Comparison of ENCODE assay signal across 10 mouse cellular contexts in the genomic region with DNA sequence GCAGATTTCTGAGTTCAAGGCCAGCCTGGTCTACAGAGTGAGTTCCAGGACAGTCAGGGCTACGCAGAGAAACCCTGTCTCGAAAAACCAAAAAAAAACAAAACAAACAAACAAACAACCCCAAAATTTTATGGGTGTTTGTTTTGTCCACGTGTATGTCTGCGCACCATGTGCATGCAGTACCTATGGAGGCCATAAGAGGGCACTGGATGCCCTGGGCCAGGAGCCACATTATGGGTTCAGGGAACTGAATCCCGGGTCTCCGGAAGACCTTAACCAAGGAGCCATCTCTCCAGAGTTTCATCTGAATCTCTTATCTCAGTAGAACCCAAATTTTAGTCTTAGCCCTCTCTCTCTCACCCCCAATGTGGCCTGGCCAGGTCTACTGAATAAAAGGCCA. TPM values are rescaled to one million over a fixed set of nuclear protein-coding genes. Genes with fewer than 3 reads are reported as not detected.
DNase-seq lines count a peak whose midpoint lies in the region; ATAC-seq and TF ChIP-seq lines count a peak whose summit lies in the region.
"Had no signal": no experiment of that assay in that cellular context is flagged by ENCODE, and none has a peak within 500 bp of the region (broad histone marks: within the 10 kb centered on the region; RNA-seq: fewer than 3 reads in every experiment).

No protein-coding gene starts in this region.

- H3K4me1 ChIP-seq in kidney, postnatal 0 days (replicated peaks; ENCODE audit: insufficient read depth, low read length) = no peaks in the 10 kb centered on the region
- no peaks in the 10 kb centered on the region for H3K4me1 ChIP-seq in kidney, embryonic 16.5 days (ENCODE audit: insufficient read depth, low read length)
- no peaks in the 10 kb centered on the region for H3K4me1 ChIP-seq in CH12.LX (ENCODE audit: control insufficient read depth in 1 of 2, insufficient read depth in 2 of 2)
- H3K4me1 ChIP-seq in bone marrow, adult 2 months (ENCODE audit: control insufficient read depth, insufficient read depth, low read length) = no peaks in the 10 kb centered on the region; the same call in 1 of the 2 replicates
- peaks cover 22% of the 10 kb centered on the region for H3K4me1 ChIP-seq in liver, embryonic 15.5 days (replicated peaks)

- no peak for TF ChIP-seq EP300 in CH12.LX (IDR thresholded peaks at IDR 0.05; ENCODE audit: low read length)

- H3K4me2 ChIP-seq in kidney, postnatal 0 days (ENCODE audit: low read length) = no peak overlapping the region
- H3K4me2 ChIP-seq in kidney, embryonic 16.5 days (replicated peaks; ENCODE audit: low read depth, low read length) = no peak overlapping the region
- H3K4me2 ChIP-seq in CH12.LX (ENCODE audit: insufficient read depth, low read depth, poor library complexity, severe bottlenecking) = no peak overlapping the region
- no peak overlapping the region for H3K4me2 ChIP-seq in liver, embryonic 15.5 days

- no peak for TF ChIP-seq POLR2A in CH12.LX (IDR thresholded peaks at IDR 0.05; ENCODE audit: low read depth, low read length)
- no peak for TF ChIP-seq POLR2A in bone marrow, adult 2 months (IDR thresholded peaks at IDR 0.05; ENCODE audit: borderline replicate concordance, control insufficient read depth, low read depth, low read length)

- 84% methylated on average over 6 of the region's 6 CpGs for WGBS in kidney, postnatal 0 days
- WGBS in kidney, embryonic 16.5 days = 86% methylated on average over 6 of the region's 6 CpGs
- 76% methylated on average over 6 of the region's 6 CpGs for WGBS in bone marrow, adult 2 months
- 71% methylated on average over 6 of the region's 6 CpGs for WGBS in liver, embryonic 15.5 days (ENCODE audit: insufficient replicate concordance)

- H3K27me3 ChIP-seq in kidney, postnatal 0 days (ENCODE audit: insufficient read depth, low read length) = no peaks in the 10 kb centered on the region
- H3K27me3 ChIP-seq in kidney, embryonic 16.5 days (ENCODE audit: insufficient read depth, low read length) = no peaks in the 10 kb centered on the region
- no peaks in the 10 kb centered on the region for H3K27me3 ChIP-seq in CH12.LX (replicated peaks)
- no peaks in the 10 kb centered on the region for H3K27me3 ChIP-seq in liver, embryonic 15.5 days

- dilution Hi-C loops in CH12.LX (cut with MboI; ENCODE audit: extremely low pct_ligation_motif_present, extremely low pct_unique_long_range_greater_than_20kb, low sequenced_read_pairs) = no loop called here

- TF ChIP-seq RAD21 in CH12.LX (IDR thresholded peaks at IDR 0.05; ENCODE audit: low read depth, low read length) = peak; percentile 55

- intact Hi-C loops in gastrocnemius, postnatal 14 days (cut with DNase I; ENCODE audit: low total_unique reads) = loop anchor here (10.0 kb wide), 1 partner anchor 101 kb away; no protein-coding TSS in a partner anchor

- no peak overlapping the region for H3K4me3 ChIP-seq in kidney, postnatal 0 days (replicated peaks; ENCODE audit: low read depth, low read length)
- H3K4me3 ChIP-seq in kidney, embryonic 16.5 days (ENCODE audit: low read length) = no peak overlapping the region
- H3K4me3 ChIP-seq in CH12.LX (replicated peaks in 1 of 3; ENCODE audit: low read depth in 2 of 3, low read length in 2 of 3, poor library complexity in 1 of 3) = no peak overlapping the region
- no peak overlapping the region for H3K4me3 ChIP-seq in bone marrow, adult 2 months (replicated peaks; ENCODE audit: control insufficient read depth, low read depth, low read length)
- H3K4me3 ChIP-seq in liver, embryonic 15.5 days (replicated peaks) = no peak overlapping the region

- DNase-seq in kidney, postnatal 0 days (ENCODE audit: low spot score) = no peak
- no peak for DNase-seq in CH12.LX (ENCODE audit: extremely low read depth)
- DNase-seq in gastrocnemius, postnatal 14 days = no peak
- DNase-seq in frontal cortex, postnatal 36 days (ENCODE audit: low spot score in 2 of 2) = no peak
- DNase-seq in urinary bladder, postnatal 14 days (ENCODE audit: low spot score) = no peak

- in situ Hi-C loops in CH12.LX (cut with MboI; ENCODE audit: low pct_ligation_motif_present, low pct_unique_long_range_greater_than_20kb, low sequenced_read_pairs) = no loop called here

- no peaks in the 10 kb centered on the region for H3K36me3 ChIP-seq in kidney, postnatal 0 days (ENCODE audit: insufficient read depth, low read length)
- no peaks in the 10 kb centered on the region for H3K36me3 ChIP-seq in kidney, embryonic 16.5 days (ENCODE audit: insufficient read depth, low read length)
- H3K36me3 ChIP-seq in CH12.LX (replicated peaks in 1 of 2; ENCODE audit: control insufficient read depth in 1 of 2, insufficient read depth in 1 of 2, low read length in 1 of 2) = no peaks in the 10 kb centered on the region
- H3K36me3 ChIP-seq in liver, embryonic 15.5 days (replicated peaks) = no peaks in the 10 kb centered on the region

- ATAC-seq in kidney, postnatal 0 days (replicated peaks; ENCODE audit: low FRiP score, low read depth) = no peak
- no peak for ATAC-seq in kidney, embryonic 16.5 days (ENCODE audit: low FRiP score, low TSS enrichment)
- ATAC-seq in liver, embryonic 15.5 days (ENCODE audit: insufficient read depth) = no peak
- ATAC-seq: forebrain, embryonic 14.5 days had no signal

- TF ChIP-seq CTCF in kidney, postnatal 0 days (IDR thresholded peaks at IDR 0.05; ENCODE audit: low read depth) = peak; percentile 48
- peak; percentile 32 to 58; a peak in 3 of 4 replicates for TF ChIP-seq CTCF in CH12.LX (conservative IDR thresholded peaks at IDR 0.05 in 1 of 2, IDR thresholded peaks at IDR 0.05 in 1 of 2; ENCODE audit: low read depth in 2 of 2, low read length in 2 of 2)
- peak; percentile 79 for TF ChIP-seq CTCF in bone marrow, adult 2 months (IDR thresholded peaks at IDR 0.05; ENCODE audit: control insufficient read depth, insufficient read depth, low read length)

- H3K9ac ChIP-seq in kidney, postnatal 0 days (ENCODE audit: low read depth, low read length) = no peak overlapping the region
- H3K9ac ChIP-seq in kidney, embryonic 16.5 days (replicated peaks; ENCODE audit: low read length) = no peak overlapping the region
- H3K9ac ChIP-seq in CH12.LX (ENCODE audit: insufficient read depth, low read depth) = no peak overlapping the region
- no peak overlapping the region for H3K9ac ChIP-seq in liver, embryonic 15.5 days

- no peak overlapping the region for H3K27ac ChIP-seq in kidney, postnatal 0 days
- no peak overlapping the region for H3K27ac ChIP-seq in kidney, embryonic 16.5 days (ENCODE audit: low read length)
- no peak overlapping the region for H3K27ac ChIP-seq in CH12.LX (ENCODE audit: insufficient read depth, low read depth)
- no peak overlapping the region for H3K27ac ChIP-seq in bone marrow, adult 2 months (ENCODE audit: control insufficient read depth, insufficient read depth, low read depth, low read length, poor library complexity)
- H3K27ac ChIP-seq in liver, embryonic 15.5 days (replicated peaks) = peak overlapping the region; percentile 55; the same call in 1 of the 2 replicates
- H3K27ac ChIP-seq: macrophage had no signal

- no peaks in the 10 kb centered on the region for H3K9me3 ChIP-seq in kidney, postnatal 0 days (replicated peaks; ENCODE audit: low read length)
- H3K9me3 ChIP-seq in kidney, embryonic 16.5 days (ENCODE audit: low read length) = no peaks in the 10 kb centered on the region
- peaks cover 6% of the 10 kb centered on the region for H3K9me3 ChIP-seq in CH12.LX (replicated peaks; ENCODE audit: low read length)
- no peaks in the 10 kb centered on the region for H3K9me3 ChIP-seq in liver, embryonic 15.5 days (replicated peaks)

- no peaks in the 10 kb centered on the region for H3K79me2 ChIP-seq in CH12.LX (replicated peaks; ENCODE audit: control insufficient read depth, extremely low read depth, insufficient read depth, poor library complexity, severe bottlenecking)

TF ChIP-seq in CH12.LX, 34 proteins besides CTCF, POLR2A, EP300 and RAD21:
- TF ChIP-seq BHLHE40 (IDR thresholded peaks at IDR 0.05; ENCODE audit: low read depth, low read length) (no peak), SMC3 (IDR thresholded peaks at IDR 0.05; ENCODE audit: low read depth, low read length) (peak; percentile 47)

RNA-seq across cellular contexts. Expression of a gene that starts 14.7 kb away (rescaled TPM):
- 15.5 and 21.4 TPM in 2 replicates for polyA plus RNA-seq in kidney, postnatal 0 days (2015; fragmentation: Nextera tagmentation; extraction: Ambion mirVana)
- 38.3 and 39.8 TPM in 2 replicates for polyA plus RNA-seq in kidney, embryonic 16.5 days (2015; fragmentation: Nextera tagmentation; extraction: Ambion mirVana)
- total RNA-seq in CH12.LX (2012; rRNA removed) = 74.2 and 83.2 TPM in 2 replicates
- total RNA-seq in CH12.LX (2014; rRNA removed) = 32.0 and 34.7 TPM in 2 replicates
- 44.0 and 44.5 TPM in 2 replicates for polyA plus RNA-seq in CH12.LX (2012; ENCODE audit: insufficient read length, low read depth)
- polyA plus RNA-seq in bone marrow, adult 2 months (2011; ENCODE audit: insufficient read depth, insufficient read length, low replicate concordance, missing spikeins) = 30.2 and 30.3 TPM in 2 replicates
- 25.7 and 25.8 TPM in 2 replicates for polyA plus RNA-seq in liver, embryonic 15.5 days (2015; fragmentation: Nextera tagmentation; extraction: Ambion mirVana)
- total RNA-seq in gastrocnemius, postnatal 14 days (2021) = 1 to 10 TPM; 4.5 to 4.8 TPM
